Mouse (Mus musculus): ENCODE results near the gene Gstm3. TPM values are rescaled to one million over a fixed set of nuclear protein-coding genes. Genes with fewer than 3 reads are reported as not detected.
A peak's percentile ranks its signal among the peaks of the same experiment; 100 is the strongest.

The Gstm3 gene
- polyA plus RNA-seq, 2 experiments = not detected

DNA sequence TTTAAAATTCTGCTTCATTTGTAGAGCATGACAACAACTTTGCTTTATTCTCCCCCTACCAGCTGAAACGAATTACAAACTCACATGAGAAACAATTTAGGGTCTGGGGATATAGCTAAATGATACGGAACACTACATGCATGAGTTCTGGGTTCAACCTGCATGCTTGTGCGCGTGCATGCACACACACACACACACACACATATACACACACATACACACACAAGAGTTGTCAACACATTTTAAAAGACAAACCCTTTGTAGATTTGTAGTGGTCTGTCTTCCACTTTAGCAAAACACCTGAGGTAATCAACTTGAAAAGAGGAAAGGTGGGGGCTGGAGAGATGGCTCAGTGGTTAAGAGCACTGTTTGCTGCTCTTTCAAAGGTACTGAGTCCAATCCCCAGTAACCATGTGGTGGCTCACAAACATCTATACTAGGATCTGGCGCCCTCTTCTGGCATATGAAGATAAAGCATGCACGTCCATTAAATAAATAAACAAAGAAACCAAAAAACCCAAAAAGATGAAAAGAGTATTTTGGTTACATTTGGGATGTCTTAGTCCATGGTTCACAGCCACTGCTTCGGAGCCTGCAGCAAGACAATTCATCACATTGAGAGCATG is 51.2 kb downstream of the Gstm3 start:
- Histone ChIP-seq H3K27ac (replicated peaks; ENCODE audit: low read depth, low read length) (no peak overlapping the region), H3K27me3 (ENCODE audit: control insufficient read depth, insufficient read depth, low read length) (no peaks in the 10 kb centered on the region), H3K4me3 (replicated peaks; ENCODE audit: low read length) (no peak overlapping the region), H3K4me1 (ENCODE audit: control insufficient read depth, insufficient read depth, low read length) (no peaks in the 10 kb centered on the region), H3K36me3 (ENCODE audit: control insufficient read depth, insufficient read depth, low read length) (no peaks in the 10 kb centered on the region), H3K9me3 (ENCODE audit: control insufficient read depth, low read length) (no peaks in the 10 kb centered on the region), H3K4me2 (replicated peaks; ENCODE audit: low read depth, low read length, severe bottlenecking) (no peak overlapping the region), H3K9ac (ENCODE audit: low read depth, low read length, severe bottlenecking) (no peak overlapping the region)
- WGBS = 56% methylated on average over 7 of the region's 7 CpGs
- peak; percentile 61 for DNase-seq (ENCODE audit: low spot score)
- no peak for TF ChIP-seq POLR2A (IDR thresholded peaks at IDR 0.05; ENCODE audit: borderline replicate concordance, extremely low read depth, insufficient read depth, insufficient read length)
- ATAC-seq (ENCODE audit: low FRiP score, low read depth) = 0 out of 2 replicates have a peak, but pooled peaks have one; percentile 47

- WGBS = 83% methylated on average over 3 of the region's 3 CpGs
- no peak overlapping the region for H3K27ac ChIP-seq (replicated peaks; ENCODE audit: low read depth, low read length)
- no peak for TF ChIP-seq POLR2A (IDR thresholded peaks at IDR 0.05; ENCODE audit: borderline replicate concordance, extremely low read depth, insufficient read depth, insufficient read length)
- DNase-seq (ENCODE audit: low spot score) (no peak), ATAC-seq (ENCODE audit: low FRiP score, low read depth) (no peak)
- no peak overlapping the region for H3K4me3 ChIP-seq (replicated peaks; ENCODE audit: low read length)
- H3K36me3 ChIP-seq (ENCODE audit: control insufficient read depth, insufficient read depth, low read length) = no peaks in the 10 kb centered on the region
- no peak overlapping the region for H3K4me2 ChIP-seq (replicated peaks; ENCODE audit: low read depth, low read length, severe bottlenecking)
- H3K9me3 ChIP-seq (ENCODE audit: control insufficient read depth, low read length) = no peaks in the 10 kb centered on the region
- no peaks in the 10 kb centered on the region for H3K4me1 ChIP-seq (ENCODE audit: control insufficient read depth, insufficient read depth, low read length)
- no peak overlapping the region for H3K9ac ChIP-seq (ENCODE audit: low read depth, low read length, severe bottlenecking)
- no peaks in the 10 kb centered on the region for H3K27me3 ChIP-seq (ENCODE audit: control insufficient read depth, insufficient read depth, low read length)
Measured at GRCm38 (mm10) chr3:107917097-107917496, 52.0 kb downstream of the Gstm3 start.

DNA sequence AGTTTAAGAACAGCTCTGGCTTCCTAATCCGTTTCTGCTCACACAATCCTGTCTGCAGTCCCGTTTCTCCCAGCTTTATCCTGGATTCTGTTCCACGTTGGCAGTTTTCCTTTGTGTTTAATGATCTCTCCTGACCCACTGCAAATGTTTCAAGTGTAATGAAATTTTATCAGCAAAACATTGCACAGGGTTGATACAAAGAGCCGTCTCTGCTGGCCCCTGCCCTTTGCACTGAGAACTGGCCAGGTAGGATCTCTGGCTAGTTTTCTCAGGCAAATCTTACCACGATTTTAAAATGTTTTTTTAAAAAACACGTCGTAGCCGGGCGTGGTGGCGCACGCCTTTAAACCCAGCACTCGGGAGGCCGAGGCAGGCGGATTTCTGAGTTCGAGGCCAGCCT is 52.4 kb downstream of the Gstm3 start:
- TF ChIP-seq POLR2A (IDR thresholded peaks at IDR 0.05; ENCODE audit: borderline replicate concordance, extremely low read depth, insufficient read depth, insufficient read length) = no peak

More for the DNA sequence above, 52.4 kb downstream of the Gstm3 start:
- DNase-seq (ENCODE audit: low spot score) (no peak), ATAC-seq (ENCODE audit: low FRiP score, low read depth) (no peak)
- Histone ChIP-seq H3K4me1 (ENCODE audit: control insufficient read depth, insufficient read depth, low read length) (no peaks in the 10 kb centered on the region), H3K9ac (ENCODE audit: low read depth, low read length, severe bottlenecking) (no peak overlapping the region), H3K9me3 (ENCODE audit: control insufficient read depth, low read length) (no peaks in the 10 kb centered on the region), H3K27ac (replicated peaks; ENCODE audit: low read depth, low read length) (no peak overlapping the region), H3K27me3 (ENCODE audit: control insufficient read depth, insufficient read depth, low read length) (no peaks in the 10 kb centered on the region), H3K4me2 (replicated peaks; ENCODE audit: low read depth, low read length, severe bottlenecking) (no peak overlapping the region), H3K4me3 (replicated peaks; ENCODE audit: low read length) (no peak overlapping the region), H3K36me3 (ENCODE audit: control insufficient read depth, insufficient read depth, low read length) (no peaks in the 10 kb centered on the region)
- 75% methylated on average over 15 of the region's 15 CpGs for WGBS

Other genes with a start within 250 kb of the Gstm3 start
- 14.9 and 16.3 TPM in 2 replicates for gene Csf1, start 208.8 kb downstream of the Gstm3 start, polyA plus RNA-seq (2012; rRNA removed)
- 12.7 and 13.6 TPM in 2 replicates for gene Csf1, start 208.8 kb downstream of the Gstm3 start, polyA plus RNA-seq (2014; fragmentation: Nextera tagmentation; extraction: Ambion mirVana)
- gene Eps8l3, start 92.1 kb downstream of the Gstm3 start, polyA plus RNA-seq (2012; rRNA removed) = 0.06 and 0.09 TPM in 2 replicates
- gene Eps8l3, start 92.1 kb downstream of the Gstm3 start, polyA plus RNA-seq (2014; fragmentation: Nextera tagmentation; extraction: Ambion mirVana) = not detected in 2 replicates
- 135 and 154 TPM in 2 replicates for gene Gstm5, start 73.5 kb downstream of the Gstm3 start, polyA plus RNA-seq (2012; rRNA removed)
- gene Gstm5, start 73.5 kb downstream of the Gstm3 start, polyA plus RNA-seq (2014; fragmentation: Nextera tagmentation; extraction: Ambion mirVana) = 214 and 228 TPM in 2 replicates
- 17.5 and 19.2 TPM in 2 replicates for gene Gstm7, start 37.5 kb downstream of the Gstm3 start, polyA plus RNA-seq (2012; rRNA removed)
- gene Gstm7, start 37.5 kb downstream of the Gstm3 start, polyA plus RNA-seq (2014; fragmentation: Nextera tagmentation; extraction: Ambion mirVana) = 19.8 and 25.7 TPM in 2 replicates
- gene Gstm6, start 25.5 kb downstream of the Gstm3 start, polyA plus RNA-seq (2012; rRNA removed) = 7.3 and 7.6 TPM in 2 replicates
- 9.5 and 13.0 TPM in 2 replicates for gene Gstm6, start 25.5 kb downstream of the Gstm3 start, polyA plus RNA-seq (2014; fragmentation: Nextera tagmentation; extraction: Ambion mirVana)
- 44.0 and 51.0 TPM in 2 replicates for gene Gstm2, start 17.2 kb upstream of the Gstm3 start, polyA plus RNA-seq (2012; rRNA removed)
- 56.7 and 61.0 TPM in 2 replicates for gene Gstm2, start 17.2 kb upstream of the Gstm3 start, polyA plus RNA-seq (2014; fragmentation: Nextera tagmentation; extraction: Ambion mirVana)
- 31.6 and 43.9 TPM in 2 replicates for gene Gstm1, start 48.7 kb upstream of the Gstm3 start, polyA plus RNA-seq (2012; rRNA removed)
- 56.0 and 59.3 TPM in 2 replicates for gene Gstm1, start 48.7 kb upstream of the Gstm3 start, polyA plus RNA-seq (2014; fragmentation: Nextera tagmentation; extraction: Ambion mirVana)
- 14.4 and 14.5 TPM in 2 replicates for gene Gstm4, start 75.6 kb upstream of the Gstm3 start, polyA plus RNA-seq (2012; rRNA removed)
- 14.4 and 16.2 TPM in 2 replicates for gene Gstm4, start 75.6 kb upstream of the Gstm3 start, polyA plus RNA-seq (2014; fragmentation: Nextera tagmentation; extraction: Ambion mirVana)
- gene Ampd2, start 117.4 kb upstream of the Gstm3 start, polyA plus RNA-seq (2012; rRNA removed) = 116 and 161 TPM in 2 replicates
- gene Ampd2, start 117.4 kb upstream of the Gstm3 start, polyA plus RNA-seq (2014; fragmentation: Nextera tagmentation; extraction: Ambion mirVana) = 35.8 and 38.7 TPM in 2 replicates
- gene Gnat2, start 123.5 kb upstream of the Gstm3 start, polyA plus RNA-seq (2012; rRNA removed) = 0.70 and 0.88 TPM in 2 replicates
- 0.70 and 0.91 TPM in 2 replicates for gene Gnat2, start 123.5 kb upstream of the Gstm3 start, polyA plus RNA-seq (2014; fragmentation: Nextera tagmentation; extraction: Ambion mirVana)
- 81.8 and 89.8 TPM in 2 replicates for gene Gnai3, start 176.9 kb upstream of the Gstm3 start, polyA plus RNA-seq (2012; rRNA removed)
- gene Gnai3, start 176.9 kb upstream of the Gstm3 start, polyA plus RNA-seq (2014; fragmentation: Nextera tagmentation; extraction: Ambion mirVana) = 165 and 166 TPM in 2 replicates
- 0.20 and 0.26 TPM in 2 replicates for gene Gpr61, start 185.6 kb upstream of the Gstm3 start, polyA plus RNA-seq (2012; rRNA removed)
- gene Gpr61, start 185.6 kb upstream of the Gstm3 start, polyA plus RNA-seq (2014; fragmentation: Nextera tagmentation; extraction: Ambion mirVana) = 0.10 and 0.14 TPM in 2 replicates
- gene Amigo1, start 217.1 kb upstream of the Gstm3 start, polyA plus RNA-seq (2012; rRNA removed) = 11.3 and 14.8 TPM in 2 replicates
- gene Amigo1, start 217.1 kb upstream of the Gstm3 start, polyA plus RNA-seq (2014; fragmentation: Nextera tagmentation; extraction: Ambion mirVana) = 5.4 and 5.7 TPM in 2 replicates
- gene Cyb561d1, start 231.9 kb upstream of the Gstm3 start, polyA plus RNA-seq (2012; rRNA removed) = 3.8 and 5.0 TPM in 2 replicates
- 1.7 and 2.0 TPM in 2 replicates for gene Cyb561d1, start 231.9 kb upstream of the Gstm3 start, polyA plus RNA-seq (2014; fragmentation: Nextera tagmentation; extraction: Ambion mirVana)
- gene Atxn7l2, start 241.7 kb upstream of the Gstm3 start, polyA plus RNA-seq (2012; rRNA removed) = 37.0 and 45.2 TPM in 2 replicates
- 22.9 and 23.7 TPM in 2 replicates for gene Atxn7l2, start 241.7 kb upstream of the Gstm3 start, polyA plus RNA-seq (2014; fragmentation: Nextera tagmentation; extraction: Ambion mirVana)